Mouse (Mus musculus): Measurements from ENCODE around the gene Fam169a. TPM values are rescaled to one million over a fixed set of nuclear protein-coding genes. Genes with fewer than 3 reads are reported as not detected.
A peak's percentile ranks its signal among the peaks of the same experiment; 100 is the strongest.
"Not testable (repeated sequence)": the region's sequence is repeated elsewhere in the genome, so short reads cannot be mapped to it uniquely, and the experiment has no call there.

Gene Fam169a
- total RNA-seq, 2 experiments from 2014 or later: 39.6 TPM

GRCm38 (mm10) chr13:97063431-97063830, 3.7 kb upstream of the Fam169a start:
- DNase-seq (ENCODE audit: low spot score in 2 of 2): no peak
- no peak overlapping the region for H3K4me3 ChIP-seq
- H3K27ac ChIP-seq: no peak overlapping the region
- no peak for TF ChIP-seq CTCF (conservative IDR thresholded peaks at IDR 0.05)

- H3K4me3 ChIP-seq: no peak overlapping the region
- no peak for DNase-seq (ENCODE audit: low spot score in 2 of 2)
- no peak overlapping the region for H3K27ac ChIP-seq
- TF ChIP-seq CTCF (conservative IDR thresholded peaks at IDR 0.05): no peak
Measured at GRCm38 (mm10) chr13:97064413-97064812, 2.7 kb upstream of the Fam169a start.

GRCm38 (mm10) chr13:97064844-97065621, 2.1 kb upstream of the Fam169a start:
- DNase-seq (ENCODE audit: low spot score in 2 of 2); H3K4me3 ChIP-seq; H3K27ac ChIP-seq: not testable (repeated sequence)

- no peak overlapping the region for H3K4me3 ChIP-seq
- no peak for DNase-seq (ENCODE audit: low spot score in 2 of 2)
- no peak for TF ChIP-seq CTCF (conservative IDR thresholded peaks at IDR 0.05)
- no peak overlapping the region for H3K27ac ChIP-seq
Measured at GRCm38 (mm10) chr13:97067691-97068090, 605 bp downstream of the Fam169a start.

- TF ChIP-seq CTCF (conservative IDR thresholded peaks at IDR 0.05): no peak
- no peak for DNase-seq (ENCODE audit: low spot score in 2 of 2)
- H3K27ac ChIP-seq: no peak overlapping the region
- no peak overlapping the region for H3K4me3 ChIP-seq
Measured at GRCm38 (mm10) chr13:97068151-97068550, 1.1 kb downstream of the Fam169a start.

- DNase-seq (ENCODE audit: low spot score in 2 of 2): peak in 1 of 2 experiments; percentile 23
- H3K27ac ChIP-seq: peak overlapping the region; percentile 90
- TF ChIP-seq CTCF (conservative IDR thresholded peaks at IDR 0.05): no peak
- H3K4me3 ChIP-seq: peak overlapping the region; percentile 67
Measured at GRCm38 (mm10) chr13:97070931-97071625, 4.0 kb downstream of the Fam169a start.

GRCm38 (mm10) chr13:97071626-97072241, 4.6 kb downstream of the Fam169a start:
- Histone ChIP-seq H3K4me3 (peak overlapping the region; percentile 70), H3K27ac (peak overlapping the region; percentile 89)
- no peak for TF ChIP-seq CTCF (conservative IDR thresholded peaks at IDR 0.05)
- peak; percentile 19 to 44 for DNase-seq (ENCODE audit: low spot score in 2 of 2)

GRCm38 (mm10) chr13:97073497-97073896, 6.4 kb downstream of the Fam169a start:
- TF ChIP-seq CTCF (conservative IDR thresholded peaks at IDR 0.05): no peak
- no peak overlapping the region for H3K27ac ChIP-seq
- no peak for DNase-seq (ENCODE audit: low spot score in 2 of 2)
- no peak overlapping the region for H3K4me3 ChIP-seq

- Histone ChIP-seq H3K4me3 (no peak overlapping the region), H3K27ac (no peak overlapping the region)
- DNase-seq (ENCODE audit: low spot score in 2 of 2): no peak
- TF ChIP-seq CTCF (conservative IDR thresholded peaks at IDR 0.05): no peak
Measured at GRCm38 (mm10) chr13:97077556-97077955, 10.5 kb downstream of the Fam169a start.

GRCm38 (mm10) chr13:97080201-97080600, 13.1 kb downstream of the Fam169a start:
- TF ChIP-seq CTCF (conservative IDR thresholded peaks at IDR 0.05): no peak
- Histone ChIP-seq H3K4me3 (no peak overlapping the region), H3K27ac (no peak overlapping the region)
- DNase-seq (ENCODE audit: low spot score in 2 of 2): no peak

GRCm38 (mm10) chr13:97080615-97081014, 13.5 kb downstream of the Fam169a start:
- Histone ChIP-seq H3K4me3 (no peak overlapping the region), H3K27ac (no peak overlapping the region)
- TF ChIP-seq CTCF (conservative IDR thresholded peaks at IDR 0.05): no peak
- no peak for DNase-seq (ENCODE audit: low spot score in 2 of 2)

GRCm38 (mm10) chr13:97082432-97082831, 15.3 kb downstream of the Fam169a start:
- TF ChIP-seq CTCF (conservative IDR thresholded peaks at IDR 0.05): no peak
- no peak overlapping the region for H3K4me3 ChIP-seq
- H3K27ac ChIP-seq: no peak overlapping the region
- no peak for DNase-seq (ENCODE audit: low spot score in 2 of 2)

- no peak for TF ChIP-seq CTCF (conservative IDR thresholded peaks at IDR 0.05)
- Histone ChIP-seq H3K4me3 (no peak overlapping the region), H3K27ac (no peak overlapping the region)
- DNase-seq (ENCODE audit: low spot score in 2 of 2): no peak
Measured at GRCm38 (mm10) chr13:97086316-97086715, 19.2 kb downstream of the Fam169a start.

Data from layer of hippocampus, adult 2 months (tissue).